Mouse (Mus musculus): Measurements from ENCODE around the gene Nppc.

DNA sequence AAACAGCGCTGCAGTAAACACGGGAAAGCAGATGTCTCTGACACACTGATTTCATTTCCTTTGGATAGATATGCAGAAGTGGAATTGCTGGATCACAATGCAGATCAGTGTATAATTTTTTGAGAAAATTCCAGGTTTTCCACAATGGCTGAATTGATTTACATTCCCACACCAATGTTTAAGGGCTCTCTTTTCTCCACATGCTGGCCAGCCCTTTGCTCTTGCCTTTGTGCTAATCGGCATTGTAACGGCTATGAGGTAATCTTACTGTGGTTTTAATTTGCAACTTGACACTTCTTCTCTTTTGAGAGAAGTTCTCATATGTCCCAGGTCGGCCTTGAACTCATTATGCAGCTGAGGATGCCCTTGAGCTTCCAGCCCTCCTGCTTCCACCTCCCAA, 20.7 kb upstream of the Nppc start:
- TF ChIP-seq POLR2A (IDR thresholded peaks at IDR 0.05; ENCODE audit: insufficient read depth, low read length) (no peak), CTCF (IDR thresholded peaks at IDR 0.05; ENCODE audit: low read depth, low read length) (no peak)
